Mouse (Mus musculus) urinary bladder, adult 2 months (tissue): Measurements from ENCODE around the gene Cask. TPM values are rescaled to one million over a fixed set of nuclear protein-coding genes. Genes with fewer than 3 reads are reported as not detected.

Experiments
- DNase-seq: peaks from one replicate; pipeline ENCODE4 v3.0.0; 2022; ENCODE audit warnings: low spot score
- polyA plus RNA-seq: library from polyadenylated mRNA; depleted of rRNA; stranded (reverse); fragments of >200 nt; gene quantifications from 2 replicates; pipeline ENCODE4 v1.2.3, GENCODE M21; 2012

Gene Cask
- polyA plus RNA-seq, 1 experiment = 17.4 TPM

- DNase-seq = no peak
Measured at GRCm38 (mm10) chrX:13631599-13632283, 219.4 kb downstream of the Cask start, which contains the start of gene Gpr34. Gene Gpr34, plus strand, starts transcription at chrX:13632089.

- no peak for DNase-seq
Measured at GRCm38 (mm10) chrX:13622654-13623053, 228.5 kb downstream of the Cask start.

- no peak for DNase-seq
Measured at GRCm38 (mm10) chrX:13621473-13621872, 229.7 kb downstream of the Cask start.

- DNase-seq = no peak
Measured at GRCm38 (mm10) chrX:13618476-13618875, 232.7 kb downstream of the Cask start.

DNA sequence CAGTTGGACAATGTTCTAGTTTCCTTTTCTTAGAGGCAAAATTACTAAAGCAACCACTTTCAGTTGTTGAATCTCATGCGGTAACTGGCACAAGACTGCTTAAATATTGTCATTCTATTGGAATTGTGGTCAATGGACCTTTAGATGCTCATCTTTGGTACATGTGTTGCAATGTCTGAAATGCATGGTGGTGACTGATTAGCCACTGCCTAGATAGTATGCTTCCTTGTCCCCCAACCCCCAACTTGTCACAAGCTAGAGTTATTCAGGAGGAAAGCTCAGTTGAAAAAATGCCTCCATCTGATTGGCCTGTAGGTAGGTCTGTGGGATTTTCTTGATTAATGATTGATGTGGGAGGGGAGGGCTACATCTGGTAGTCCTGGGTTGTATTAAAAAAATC is 233.9 kb downstream of the Cask start:
- no peak for DNase-seq

GRCm38 (mm10) chrX:13616726-13617125 is 234.4 kb downstream of the Cask start:
- DNase-seq = no peak

DNA sequence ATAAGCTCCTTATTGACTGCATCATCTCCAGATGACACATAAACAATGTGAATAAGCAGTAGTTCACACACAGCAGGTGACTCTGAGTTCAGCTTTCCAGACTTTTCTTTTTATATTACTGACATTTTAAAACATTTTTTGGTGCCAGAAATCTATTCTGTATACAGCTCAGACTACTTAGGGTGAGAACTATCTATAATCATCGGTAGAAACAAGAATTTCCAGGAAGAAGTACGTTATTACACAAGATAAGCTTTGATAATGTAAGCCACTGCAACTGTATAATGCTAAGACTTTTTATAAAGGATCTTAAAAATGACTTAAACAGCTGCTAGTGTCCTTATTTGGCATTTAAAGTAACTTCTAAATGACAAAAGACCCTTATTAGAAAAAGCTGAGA is 239.1 kb downstream of the Cask start:
- no peak for DNase-seq

- DNase-seq = no peak
Measured at GRCm38 (mm10) chrX:13611114-13611513, 240.1 kb downstream of the Cask start.

DNA sequence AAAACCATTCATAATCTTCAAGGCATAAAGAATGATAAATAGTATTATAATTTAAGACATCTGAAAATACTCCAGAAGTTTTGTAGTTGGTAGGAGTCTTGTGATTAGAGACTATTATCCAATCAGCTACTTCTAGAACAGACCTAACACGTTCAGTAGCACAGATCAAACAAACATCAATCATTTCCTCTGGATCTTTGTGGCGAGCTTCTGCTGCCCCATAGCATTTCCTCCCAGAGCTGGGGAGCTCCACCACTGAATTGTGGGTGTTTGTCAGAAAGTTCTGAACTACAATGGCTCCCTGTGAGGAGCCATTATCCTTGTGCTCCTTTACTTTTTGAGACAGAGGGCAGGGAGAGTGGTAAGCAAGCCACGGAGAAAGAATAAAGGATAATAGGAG is 243.4 kb downstream of the Cask start:
- DNase-seq = no peak

- DNase-seq = no peak
Measured at GRCm38 (mm10) chrX:13606741-13607140, 244.4 kb downstream of the Cask start.

DNA sequence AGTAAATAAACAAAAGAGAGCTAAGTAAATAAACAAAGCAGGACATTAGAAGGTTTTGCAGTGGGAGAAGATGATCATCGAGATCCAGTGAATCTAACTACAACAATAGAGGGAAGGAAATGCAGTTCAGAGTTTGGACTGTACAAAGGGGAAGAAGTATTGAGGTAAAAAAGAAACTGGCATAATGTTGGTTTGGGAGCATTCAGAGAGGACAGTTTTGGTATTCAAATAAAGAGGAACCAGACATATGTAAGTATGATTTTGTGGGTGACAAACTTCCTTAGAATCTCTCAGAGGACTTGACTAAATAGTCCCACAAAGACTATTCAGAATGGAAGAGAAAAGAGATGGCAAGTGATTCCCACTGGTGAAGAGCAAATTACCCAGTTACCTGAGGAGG is 251.2 kb downstream of the Cask start:
- no peak for DNase-seq

GRCm38 (mm10) chrX:13599373-13599772 is 251.8 kb downstream of the Cask start:
- no peak for DNase-seq

DNA sequence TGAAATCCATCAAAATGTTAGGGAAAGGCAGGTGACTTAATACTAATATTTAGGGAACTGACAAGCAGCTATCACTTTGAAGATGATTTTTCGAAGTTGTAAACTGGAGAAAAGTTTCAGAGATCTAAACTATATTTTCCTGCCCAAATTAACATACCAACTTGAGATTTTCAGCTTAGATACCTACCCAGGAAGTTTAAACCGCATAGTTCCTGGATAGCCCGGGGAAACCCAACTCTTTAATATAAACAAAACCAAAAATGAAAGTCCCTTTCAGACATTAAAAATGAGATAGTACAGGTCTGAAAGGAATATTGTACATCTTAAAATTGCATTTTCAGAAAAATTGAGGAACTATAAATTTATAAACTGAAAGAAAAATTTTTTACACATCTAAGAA is 273.5 kb downstream of the Cask start:
- DNase-seq = no peak

GRCm38 (mm10) chrX:13576606-13577005 is 274.6 kb downstream of the Cask start:
- DNase-seq = no peak

- no peak for DNase-seq
Measured at GRCm38 (mm10) chrX:13574872-13575271, 276.3 kb downstream of the Cask start.

- no peak for DNase-seq
Measured at GRCm38 (mm10) chrX:13574298-13574697, 276.9 kb downstream of the Cask start.

DNA sequence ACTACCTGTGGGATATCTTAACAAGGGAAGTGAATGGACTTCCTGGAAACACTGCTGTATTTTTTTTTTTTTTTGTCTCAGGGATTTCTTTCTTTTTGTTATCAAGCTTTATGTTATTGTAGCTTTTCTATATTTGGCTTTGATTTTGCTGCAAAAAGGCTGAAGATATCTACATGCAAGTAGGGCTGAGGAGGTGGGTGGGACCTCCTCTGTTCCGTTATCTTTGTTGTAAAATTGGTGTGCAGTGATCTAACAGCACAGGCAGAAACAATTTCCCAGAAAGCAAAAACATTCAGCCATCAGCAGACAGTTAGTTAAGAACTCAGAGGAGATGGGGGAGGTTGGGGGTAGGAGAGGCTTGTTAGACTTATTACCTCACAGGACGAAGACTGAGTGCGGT is 296.7 kb downstream of the Cask start:
- no peak for DNase-seq

DNA sequence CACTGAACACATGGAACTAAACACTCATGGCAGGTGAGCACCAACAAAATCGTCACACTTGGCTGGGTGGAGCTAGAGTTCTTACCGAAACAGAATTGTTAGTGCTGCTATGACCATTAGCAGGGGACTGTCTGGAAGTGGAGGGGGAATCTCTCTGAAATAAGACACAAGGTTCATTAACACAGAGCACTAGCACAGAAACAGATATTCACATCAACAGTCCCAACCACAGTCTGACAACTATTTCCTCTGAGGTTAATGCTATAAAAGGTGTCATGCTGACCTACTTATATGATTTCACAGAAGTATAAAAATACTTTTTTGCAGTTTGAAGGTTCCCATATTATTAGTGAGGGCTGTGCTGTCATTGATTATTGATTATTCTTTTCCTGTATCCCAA is 298.9 kb downstream of the Cask start:
- DNase-seq = no peak

GRCm38 (mm10) chrX:13551566-13551965 is 299.6 kb downstream of the Cask start:
- DNase-seq = no peak

GRCm38 (mm10) chrX:13549100-13549499 is 302.1 kb downstream of the Cask start:
- no peak for DNase-seq

- no peak for DNase-seq
Measured at GRCm38 (mm10) chrX:13521288-13521687, 329.9 kb downstream of the Cask start.

- DNase-seq = no peak
Measured at GRCm38 (mm10) chrX:13520566-13520965, 330.6 kb downstream of the Cask start.

DNA sequence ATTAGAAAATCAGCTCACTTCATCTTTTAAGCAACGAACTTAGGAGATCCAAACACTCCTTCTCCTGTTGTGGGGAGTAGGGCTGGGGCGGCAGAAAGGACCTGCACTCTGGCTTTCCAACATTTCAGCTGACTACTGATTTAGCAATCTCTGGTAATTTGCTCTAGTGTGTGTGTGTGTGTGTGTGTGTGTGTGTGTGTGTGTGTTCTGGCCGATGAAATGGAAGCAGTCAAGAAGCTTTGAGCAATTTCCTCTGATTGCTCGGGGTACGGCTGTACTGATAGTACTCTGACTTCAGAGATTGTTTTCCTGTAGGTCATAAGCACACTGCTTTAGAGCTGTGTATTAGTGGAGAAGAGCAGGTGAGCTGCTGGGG is 331.8 kb downstream of the Cask start:
- DNase-seq = no peak

GRCm38 (mm10) chrX:13518781-13519407 is 332.3 kb downstream of the Cask start:
- no peak for DNase-seq
